Mouse (Mus musculus): ENCODE results near the gene Etfa. TPM values are rescaled to one million over a fixed set of nuclear protein-coding genes. Genes with fewer than 3 reads are reported as not detected.

The Etfa gene
- polyA plus RNA-seq, 1 experiment = 62.1 TPM

GRCm38 (mm10) chr9:55540888-55541287 is 28.8 kb upstream of the Etfa start:
- H3K27ac ChIP-seq (ENCODE audit: insufficient read depth, low read depth, low read length) = no peak overlapping the region
- peaks cover 77% of the 10 kb centered on the region for H3K27me3 ChIP-seq (ENCODE audit: control insufficient read depth, insufficient read depth, low read length)
- TF ChIP-seq CTCF (IDR thresholded peaks at IDR 0.05; ENCODE audit: extremely low read depth, insufficient read length, insufficient replicate concordance, low read depth, low read length) (no peak), POLR2A (IDR thresholded peaks at IDR 0.05; ENCODE audit: low read depth, low read length) (no peak)
- H3K4me3 ChIP-seq (ENCODE audit: low read depth, low read length) = peak overlapping the region; percentile 66
- WGBS = under 1% methylated on average over 28 of the region's 28 CpGs
- H3K36me3 ChIP-seq (ENCODE audit: control insufficient read depth, insufficient read depth, low read length) = no peaks in the 10 kb centered on the region
- H3K4me1 ChIP-seq (ENCODE audit: control insufficient read depth, insufficient read depth, insufficient read length, low read length) = peaks cover 31% of the 10 kb centered on the region

DNA sequence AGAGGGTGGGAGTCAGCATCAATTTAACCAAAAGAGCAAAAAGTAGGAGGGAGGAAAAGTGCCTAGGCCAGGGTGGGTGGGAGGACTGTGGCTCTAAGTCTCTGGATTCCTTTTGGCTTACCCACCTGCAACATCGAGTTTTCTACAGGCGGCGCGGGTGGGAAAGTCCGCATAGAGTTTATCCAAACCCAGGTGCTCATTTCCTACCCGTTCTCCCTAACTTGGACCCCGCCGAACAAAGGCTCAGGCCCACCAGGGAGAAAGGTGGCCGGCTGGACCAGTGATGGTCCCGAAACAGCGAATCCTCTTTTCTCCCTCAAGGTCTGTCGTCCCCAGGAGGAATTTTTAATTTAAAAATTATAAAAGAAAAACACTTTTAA is 28.3 kb upstream of the Etfa start:
- Histone ChIP-seq H3K4me3 (ENCODE audit: low read depth, low read length) (peak overlapping the region; percentile 66; the same call in 1 of the 2 replicates), H3K27me3 (ENCODE audit: control insufficient read depth, insufficient read depth, low read length) (peaks cover 72% of the 10 kb centered on the region), H3K4me1 (ENCODE audit: control insufficient read depth, insufficient read depth, insufficient read length, low read length) (peaks cover 27% of the 10 kb centered on the region), H3K27ac (ENCODE audit: insufficient read depth, low read depth, low read length) (no peak overlapping the region), H3K36me3 (ENCODE audit: control insufficient read depth, insufficient read depth, low read length) (no peaks in the 10 kb centered on the region)
- TF ChIP-seq POLR2A (IDR thresholded peaks at IDR 0.05; ENCODE audit: low read depth, low read length) (no peak), CTCF (IDR thresholded peaks at IDR 0.05; ENCODE audit: extremely low read depth, insufficient read length, insufficient replicate concordance, low read depth, low read length) (no peak)
- 3% methylated on average over 12 of the region's 12 CpGs for WGBS

- Histone ChIP-seq H3K4me1 (ENCODE audit: control insufficient read depth, insufficient read depth, insufficient read length, low read length) (peaks cover 22% of the 10 kb centered on the region), H3K4me3 (ENCODE audit: low read depth, low read length) (no peak overlapping the region), H3K36me3 (ENCODE audit: control insufficient read depth, insufficient read depth, low read length) (no peaks in the 10 kb centered on the region), H3K27me3 (ENCODE audit: control insufficient read depth, insufficient read depth, low read length) (peaks cover 67% of the 10 kb centered on the region), H3K27ac (ENCODE audit: insufficient read depth, low read depth, low read length) (no peak overlapping the region)
- TF ChIP-seq POLR2A (IDR thresholded peaks at IDR 0.05; ENCODE audit: low read depth, low read length) (no peak), CTCF (IDR thresholded peaks at IDR 0.05; ENCODE audit: extremely low read depth, insufficient read length, insufficient replicate concordance, low read depth, low read length) (no peak)
- WGBS = 5% methylated on average over 31 of the region's 31 CpGs
These were observed 27.8 kb upstream of the Etfa start for GRCm38 (mm10) chr9:55539661-55540390.

- no peaks in the 10 kb centered on the region for H3K36me3 ChIP-seq (ENCODE audit: control insufficient read depth, insufficient read depth, low read length)
- no peak overlapping the region for H3K4me3 ChIP-seq (ENCODE audit: low read depth, low read length)
- peaks cover 17% of the 10 kb centered on the region for H3K4me1 ChIP-seq (ENCODE audit: control insufficient read depth, insufficient read depth, insufficient read length, low read length)
- TF ChIP-seq POLR2A (IDR thresholded peaks at IDR 0.05; ENCODE audit: low read depth, low read length) = no peak
- TF ChIP-seq CTCF (IDR thresholded peaks at IDR 0.05; ENCODE audit: extremely low read depth, insufficient read length, insufficient replicate concordance, low read depth, low read length) = no peak
- H3K27ac ChIP-seq (ENCODE audit: insufficient read depth, low read depth, low read length) = no peak overlapping the region
- H3K27me3 ChIP-seq (ENCODE audit: control insufficient read depth, insufficient read depth, low read length) = peaks cover 58% of the 10 kb centered on the region
- WGBS = 22% methylated on average over 1 of the region's 1 CpGs
These were observed 27.0 kb upstream of the Etfa start for GRCm38 (mm10) chr9:55539006-55539405.

GRCm38 (mm10) chr9:55538377-55538776 is 26.3 kb upstream of the Etfa start, which contains the start of gene Isl2:
Isl2 (plus strand) TSS chr9:55538672.
- no peak within 1 kb of the TSS for H3K27ac ChIP-seq (ENCODE audit: insufficient read depth, low read depth, low read length)
- WGBS = 22% methylated on average over 4 of the region's 4 CpGs
- no peak for TF ChIP-seq CTCF (IDR thresholded peaks at IDR 0.05; ENCODE audit: extremely low read depth, insufficient read length, insufficient replicate concordance, low read depth, low read length)
- TF ChIP-seq POLR2A (IDR thresholded peaks at IDR 0.05; ENCODE audit: low read depth, low read length) = no peak
- H3K27me3 ChIP-seq (ENCODE audit: control insufficient read depth, insufficient read depth, low read length) = peaks cover 52% of the 10 kb centered on the region
- H3K4me3 ChIP-seq (ENCODE audit: low read depth, low read length) = no peak within 1 kb of the TSS
- peaks cover 15% of the 10 kb centered on the region for H3K4me1 ChIP-seq (ENCODE audit: control insufficient read depth, insufficient read depth, insufficient read length, low read length)
- H3K36me3 ChIP-seq (ENCODE audit: control insufficient read depth, insufficient read depth, low read length) = no peaks in the 10 kb centered on the region

DNA sequence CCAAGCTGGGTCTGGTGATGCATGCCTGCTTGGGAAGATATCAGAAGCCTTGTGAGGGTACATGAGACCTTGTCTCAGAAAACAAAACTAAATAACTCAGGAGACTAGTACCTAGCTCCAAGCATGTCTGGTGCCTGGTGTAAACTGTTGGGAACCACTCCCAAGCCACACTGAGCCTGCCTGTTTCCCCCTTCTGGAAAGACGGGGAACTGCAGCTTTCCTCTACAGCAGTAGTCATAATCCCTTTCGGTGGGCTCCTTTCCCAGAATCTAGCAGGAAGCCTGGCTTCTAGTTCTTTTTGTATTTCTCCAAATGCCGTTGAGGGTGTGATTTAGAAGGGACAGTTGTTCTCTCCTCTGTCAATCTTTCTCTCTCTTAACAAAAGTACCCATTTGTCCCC is 23.9 kb upstream of the Etfa start:
- Histone ChIP-seq H3K4me1 (ENCODE audit: control insufficient read depth, insufficient read depth, insufficient read length, low read length) (peaks cover 5% of the 10 kb centered on the region), H3K4me3 (ENCODE audit: low read depth, low read length) (no peak overlapping the region), H3K27me3 (ENCODE audit: control insufficient read depth, insufficient read depth, low read length) (peaks cover 29% of the 10 kb centered on the region), H3K36me3 (ENCODE audit: control insufficient read depth, insufficient read depth, low read length) (no peaks in the 10 kb centered on the region), H3K27ac (ENCODE audit: insufficient read depth, low read depth, low read length) (no peak overlapping the region)
- TF ChIP-seq CTCF (IDR thresholded peaks at IDR 0.05; ENCODE audit: extremely low read depth, insufficient read length, insufficient replicate concordance, low read depth, low read length) (peak; percentile 79; the same call in 1 of the 2 replicates), POLR2A (IDR thresholded peaks at IDR 0.05; ENCODE audit: low read depth, low read length) (no peak)
- WGBS = 17% methylated on average over 3 of the region's 3 CpGs

- no peaks in the 10 kb centered on the region for H3K27me3 ChIP-seq (ENCODE audit: control insufficient read depth, insufficient read depth, low read length)
- H3K4me3 ChIP-seq (ENCODE audit: low read depth, low read length) = no peak overlapping the region
- WGBS = 70% methylated on average over 4 of the region's 4 CpGs
- no peaks in the 10 kb centered on the region for H3K36me3 ChIP-seq (ENCODE audit: control insufficient read depth, insufficient read depth, low read length)
- TF ChIP-seq CTCF (IDR thresholded peaks at IDR 0.05; ENCODE audit: extremely low read depth, insufficient read length, insufficient replicate concordance, low read depth, low read length) = peak; percentile 54; the same call in 1 of the 2 replicates
- TF ChIP-seq POLR2A (IDR thresholded peaks at IDR 0.05; ENCODE audit: low read depth, low read length) = no peak
- H3K27ac ChIP-seq (ENCODE audit: insufficient read depth, low read depth, low read length) = no peak overlapping the region
- H3K4me1 ChIP-seq (ENCODE audit: control insufficient read depth, insufficient read depth, insufficient read length, low read length) = no peaks in the 10 kb centered on the region
These were observed 13.7 kb upstream of the Etfa start for GRCm38 (mm10) chr9:55525716-55526115.

Measured in small intestine, adult 2 months (tissue).